Mouse (Mus musculus) CH12.LX (cell line): ENCODE results near the gene Osbpl6.
A peak's percentile ranks its signal among the peaks of the same experiment; 100 is the strongest.

Source experiments
- BHLHE40 ChIP-seq: IDR thresholded peaks from 2 replicates; pipeline ENCODE4 v1.6.1; 2011; ENCODE audit warnings: mild to moderate bottlenecking, low read depth, low read length, improper control_type of control experiment
- EP300 ChIP-seq: IDR thresholded peaks from 2 replicates; pipeline ENCODE4 v1.6.1; 2011; ENCODE audit warnings: low read length, improper control_type of control experiment
- HCFC1 ChIP-seq: IDR thresholded peaks from 2 replicates; pipeline ENCODE4 v1.6.1; 2012; ENCODE audit warnings: low read depth, mild to moderate bottlenecking, inconsistent platforms, low read length, improper control_type of control experiment
- MAFK ChIP-seq: IDR thresholded peaks from 2 replicates; pipeline ENCODE4 v1.6.1; 2011; ENCODE audit warnings: low read length, improper control_type of control experiment; ENCODE audit not compliant: insufficient replicate concordance
- MAX ChIP-seq: IDR thresholded peaks from 2 replicates; pipeline ENCODE4 v1.6.1; 2011; ENCODE audit warnings: low read length, improper control_type of control experiment
- MXI1 ChIP-seq: IDR thresholded peaks from 2 replicates; pipeline ENCODE4 v1.6.1; 2011; ENCODE audit warnings: mild to moderate bottlenecking, low read depth, low read length, improper control_type of control experiment
- POLR2A ChIP-seq: IDR thresholded peaks from 2 replicates; pipeline ENCODE4 v1.6.1; 2011; ENCODE audit warnings: low read depth, mild to moderate bottlenecking, improper control_type of control experiment, low read length
- TCF12 ChIP-seq: IDR thresholded peaks from 2 replicates; pipeline ENCODE4 v1.6.1; 2014; ENCODE audit warnings: low read depth, mild to moderate bottlenecking, inconsistent platforms, low read length, improper control_type of control experiment
- ZNF384 ChIP-seq: IDR thresholded peaks from 2 replicates; pipeline ENCODE4 v1.6.1; 2012; ENCODE audit warnings: low read depth, low read length, improper control_type of control experiment, inconsistent platforms

DNA sequence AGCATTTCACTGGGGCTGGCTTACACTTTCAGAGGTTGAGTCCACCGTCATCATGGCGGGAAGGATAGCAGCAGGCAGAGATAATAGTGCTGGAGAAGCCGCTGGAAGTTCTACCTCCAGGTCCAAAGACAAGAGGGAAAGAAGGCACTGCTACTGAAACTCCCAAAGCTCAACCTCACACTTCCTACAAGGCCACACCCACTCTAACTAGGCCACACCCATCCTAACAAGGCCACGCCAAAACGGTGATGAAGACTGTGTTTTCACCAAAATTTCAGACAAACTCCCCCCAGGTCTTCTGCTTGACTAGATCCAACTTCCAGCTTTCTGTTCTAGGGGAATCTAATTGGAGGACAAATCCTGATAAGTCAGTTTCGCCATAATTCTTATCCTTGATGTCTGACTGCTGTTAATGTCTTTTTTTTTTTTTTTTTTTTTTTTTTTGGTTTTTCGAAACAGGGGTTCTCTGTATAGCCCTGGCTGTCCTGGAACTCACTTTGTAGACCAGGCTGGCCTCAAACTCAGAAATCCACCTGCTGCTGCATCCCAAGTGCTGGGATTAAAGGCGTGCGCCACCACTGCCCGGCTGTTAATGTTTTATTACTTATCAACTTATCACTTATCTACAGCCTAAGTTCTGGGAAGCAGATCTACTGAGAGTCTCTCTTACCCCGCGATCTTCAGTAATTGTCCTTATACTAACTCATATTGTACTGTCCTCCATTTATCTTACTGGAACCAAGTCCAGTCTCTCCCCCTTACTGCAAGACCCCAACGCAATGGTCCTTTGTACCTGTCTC is 37.2 kb upstream of the Osbpl6 start:
- TF ChIP-seq MAX, result no peak
- TF ChIP-seq EP300, result no peak
- no peak for TF ChIP-seq MXI1
- no peak for TF ChIP-seq MAFK
- TF ChIP-seq BHLHE40, result no peak
- TF ChIP-seq HCFC1, result no peak
- TF ChIP-seq POLR2A, result no peak
- TF ChIP-seq ZNF384, result peak; percentile 73
- TF ChIP-seq TCF12, result no peak
